Mouse (Mus musculus): ENCODE data around the gene Sh3gl1. TPM values are rescaled to one million over a fixed set of nuclear protein-coding genes. Genes with fewer than 3 reads are reported as not detected.

Gene Sh3gl1
- polyA plus RNA-seq, 1 experiment from 2014 or later, result 96.0 TPM

GRCm38 (mm10) chr17:55999794-56000499 lies 36.5 kb downstream of the Sh3gl1 start:
- peaks cover 16% of the 10 kb centered on the region for H3K36me3 ChIP-seq (ENCODE audit: control insufficient read depth, insufficient read depth, low read length)
- no peaks in the 10 kb centered on the region for H3K9me3 ChIP-seq (replicated peaks; ENCODE audit: control insufficient read depth, low read length)
- no peak overlapping the region for H3K27ac ChIP-seq (ENCODE audit: low read depth, low read length)
- no peak overlapping the region for H3K4me2 ChIP-seq (ENCODE audit: low read length)
- no peak overlapping the region for H3K4me3 ChIP-seq (ENCODE audit: low read depth, low read length)
- peaks cover 8% of the 10 kb centered on the region for H3K27me3 ChIP-seq (replicated peaks; ENCODE audit: control insufficient read depth, insufficient read depth, low read length)
- ATAC-seq (0 out of 2 replicates have a peak, but pooled peaks have one; percentile 21), DNase-seq (ENCODE audit: low spot score) (no peak)
- no peaks in the 10 kb centered on the region for H3K4me1 ChIP-seq (ENCODE audit: control insufficient read depth, insufficient read depth, low read length)
- H3K9ac ChIP-seq (ENCODE audit: low read length), result no peak overlapping the region
- 9% methylated on average over 30 of the region's 30 CpGs for WGBS

DNA sequence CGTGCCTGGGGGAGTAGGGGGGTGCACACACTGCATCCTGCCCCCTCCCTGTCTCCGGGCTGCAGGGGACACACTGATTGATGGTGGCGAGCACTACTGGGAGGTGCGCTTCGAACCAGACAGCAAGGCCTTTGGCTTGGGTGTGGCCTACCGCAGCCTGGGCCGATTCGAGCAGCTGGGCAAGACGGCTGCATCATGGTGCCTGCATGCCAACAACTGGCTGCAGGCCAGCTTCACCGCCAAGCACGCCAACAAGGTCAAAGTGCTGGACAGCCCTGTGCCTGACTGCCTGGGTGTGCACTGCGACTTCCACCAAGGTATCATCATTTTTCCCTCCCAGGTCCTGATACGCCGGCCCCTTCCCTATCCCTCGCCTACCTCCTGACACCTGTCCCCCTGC lies 40.4 kb downstream of the Sh3gl1 start:
- ATAC-seq (no peak), DNase-seq (ENCODE audit: low spot score) (no peak)
- 87% methylated on average over 15 of the region's 15 CpGs for WGBS
- H3K27ac ChIP-seq (ENCODE audit: low read depth, low read length), result no peak overlapping the region
- H3K27me3 ChIP-seq (replicated peaks; ENCODE audit: control insufficient read depth, insufficient read depth, low read length), result peaks cover 8% of the 10 kb centered on the region
- no peak overlapping the region for H3K4me2 ChIP-seq (ENCODE audit: low read length)
- H3K9ac ChIP-seq (ENCODE audit: low read length), result no peak overlapping the region
- H3K4me1 ChIP-seq (ENCODE audit: control insufficient read depth, insufficient read depth, low read length), result 0 out of 2 replicates have a peak, but pooled peaks cover 5% of the 10 kb centered on the region
- H3K9me3 ChIP-seq (replicated peaks; ENCODE audit: control insufficient read depth, low read length), result no peaks in the 10 kb centered on the region
- H3K36me3 ChIP-seq (ENCODE audit: control insufficient read depth, insufficient read depth, low read length), result peaks cover 47% of the 10 kb centered on the region
- no peak overlapping the region for H3K4me3 ChIP-seq (ENCODE audit: low read depth, low read length)

GRCm38 (mm10) chr17:55990278-55990898 lies 46.0 kb downstream of the Sh3gl1 start:
- Histone ChIP-seq H3K9ac (ENCODE audit: low read length) (no peak overlapping the region), H3K4me2 (ENCODE audit: low read length) (no peak overlapping the region), H3K36me3 (ENCODE audit: control insufficient read depth, insufficient read depth, low read length) (peaks cover 50% of the 10 kb centered on the region), H3K4me3 (ENCODE audit: low read depth, low read length) (no peak overlapping the region), H3K27me3 (replicated peaks; ENCODE audit: control insufficient read depth, insufficient read depth, low read length) (no peaks in the 10 kb centered on the region), H3K9me3 (replicated peaks; ENCODE audit: control insufficient read depth, low read length) (no peaks in the 10 kb centered on the region), H3K4me1 (ENCODE audit: control insufficient read depth, insufficient read depth, low read length) (peaks cover 9% of the 10 kb centered on the region), H3K27ac (ENCODE audit: low read depth, low read length) (no peak overlapping the region)
- no peak for DNase-seq (ENCODE audit: low spot score)
- WGBS, result 91% methylated on average over 8 of the region's 8 CpGs
- ATAC-seq, result no peak

DNA sequence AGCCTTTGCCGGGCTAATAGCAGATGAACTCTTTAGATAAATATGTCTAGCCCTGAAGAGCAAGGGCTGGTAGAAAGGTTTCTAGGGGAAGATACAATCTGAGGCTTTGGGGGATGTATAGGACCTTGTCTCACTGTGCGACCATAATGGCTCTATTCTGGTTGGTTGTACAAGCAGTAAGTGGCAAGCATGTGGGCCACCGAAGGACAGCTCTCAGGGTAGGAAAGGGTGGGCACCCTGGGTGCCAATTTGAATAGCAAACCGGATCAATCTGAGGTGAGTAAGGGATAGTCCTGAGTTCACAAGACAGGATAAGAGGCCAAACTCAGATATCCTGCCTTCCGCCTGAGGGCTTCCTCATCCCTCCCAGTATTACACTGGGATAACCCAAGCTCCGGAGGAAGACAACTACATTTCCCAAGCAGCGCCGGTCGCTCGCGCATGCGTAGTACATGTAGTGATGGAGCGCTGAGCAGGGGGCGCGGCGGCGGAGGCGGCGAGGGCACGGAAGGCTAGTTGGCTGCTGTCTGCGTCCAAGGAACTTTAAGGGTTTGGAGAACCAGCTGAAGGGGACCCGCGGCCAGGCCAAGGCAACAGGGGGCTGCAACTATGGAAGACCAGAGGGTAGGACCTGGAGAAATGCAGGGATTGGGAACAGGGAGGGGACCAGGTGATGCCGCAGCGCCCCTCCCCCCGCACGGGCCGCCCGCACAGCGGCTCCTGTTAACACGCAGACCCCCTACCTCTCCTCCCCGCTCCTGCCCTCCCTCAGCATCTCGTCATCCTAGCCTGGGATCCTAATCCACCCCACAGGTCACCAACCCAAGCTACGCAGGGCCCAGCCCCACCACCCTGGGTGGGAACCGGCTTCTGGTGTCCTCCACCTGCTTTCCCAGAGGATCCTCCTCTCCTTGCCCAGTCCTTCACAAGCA lies 50.1 kb downstream of the Sh3gl1 start, which contains the start of gene Fsd1:
Fsd1 (plus strand) TSS at position 480 of the 932 bp plus-strand sequence.
- H3K36me3 ChIP-seq (ENCODE audit: control insufficient read depth, insufficient read depth, low read length), result peaks cover 20% of the 10 kb centered on the region
- no peaks in the 10 kb centered on the region for H3K9me3 ChIP-seq (replicated peaks; ENCODE audit: control insufficient read depth, low read length)
- WGBS, result 9% methylated on average over 33 of the region's 35 CpGs
- ATAC-seq (peak; percentile 87), DNase-seq (ENCODE audit: low spot score) (peak; percentile 93)
- peak within 1 kb of the TSS; percentile 56; the same call in 1 of the 2 replicates for H3K27ac ChIP-seq (ENCODE audit: low read depth, low read length)
- no peaks in the 10 kb centered on the region for H3K27me3 ChIP-seq (replicated peaks; ENCODE audit: control insufficient read depth, insufficient read depth, low read length)
- peak within 1 kb of the TSS; percentile 84 for H3K9ac ChIP-seq (ENCODE audit: low read length)
- H3K4me1 ChIP-seq (ENCODE audit: control insufficient read depth, insufficient read depth, low read length), result peaks cover 4% of the 10 kb centered on the region
- peak within 1 kb of the TSS; percentile 72 for H3K4me3 ChIP-seq (ENCODE audit: low read depth, low read length)
- peak within 1 kb of the TSS; percentile 83 for H3K4me2 ChIP-seq (ENCODE audit: low read length)

GRCm38 (mm10) chr17:55977301-55977700 lies 59.1 kb downstream of the Sh3gl1 start:
- 74% methylated on average over 3 of the region's 3 CpGs for WGBS
- Histone ChIP-seq H3K4me1 (ENCODE audit: control insufficient read depth, insufficient read depth, low read length) (no peaks in the 10 kb centered on the region), H3K36me3 (ENCODE audit: control insufficient read depth, insufficient read depth, low read length) (peaks cover 22% of the 10 kb centered on the region), H3K9ac (ENCODE audit: low read length) (no peak overlapping the region), H3K9me3 (replicated peaks; ENCODE audit: control insufficient read depth, low read length) (no peaks in the 10 kb centered on the region), H3K27ac (ENCODE audit: low read depth, low read length) (no peak overlapping the region), H3K27me3 (replicated peaks; ENCODE audit: control insufficient read depth, insufficient read depth, low read length) (no peaks in the 10 kb centered on the region), H3K4me3 (ENCODE audit: low read depth, low read length) (no peak overlapping the region), H3K4me2 (ENCODE audit: low read length) (no peak overlapping the region)
- DNase-seq (ENCODE audit: low spot score) (no peak), ATAC-seq (no peak)

- Histone ChIP-seq H3K36me3 (ENCODE audit: control insufficient read depth, insufficient read depth, low read length) (peaks cover 22% of the 10 kb centered on the region), H3K27ac (ENCODE audit: low read depth, low read length) (peak overlapping the region; percentile 52; the same call in 1 of the 2 replicates), H3K4me1 (ENCODE audit: control insufficient read depth, insufficient read depth, low read length) (peaks cover 4% of the 10 kb centered on the region; the same call in 1 of the 2 replicates), H3K4me3 (ENCODE audit: low read depth, low read length) (no peak overlapping the region), H3K4me2 (ENCODE audit: low read length) (no peak overlapping the region), H3K9me3 (replicated peaks; ENCODE audit: control insufficient read depth, low read length) (no peaks in the 10 kb centered on the region), H3K9ac (ENCODE audit: low read length) (peak overlapping the region; percentile 25; the same call in 1 of the 2 replicates), H3K27me3 (replicated peaks; ENCODE audit: control insufficient read depth, insufficient read depth, low read length) (no peaks in the 10 kb centered on the region)
- 19% methylated on average over 13 of the region's 13 CpGs for WGBS
- DNase-seq (ENCODE audit: low spot score), result peak; percentile 81
- peak; percentile 69 for ATAC-seq
Measured at GRCm38 (mm10) chr17:55976255-55976862, 60.1 kb downstream of the Sh3gl1 start.

GRCm38 (mm10) chr17:55971453-55971852 lies 65.0 kb downstream of the Sh3gl1 start:
- no peak for ATAC-seq
- Histone ChIP-seq H3K4me2 (ENCODE audit: low read length) (peak overlapping the region; percentile 68), H3K9ac (ENCODE audit: low read length) (peak overlapping the region; percentile 81), H3K27ac (ENCODE audit: low read depth, low read length) (no peak overlapping the region), H3K4me3 (ENCODE audit: low read depth, low read length) (peak overlapping the region; percentile 58), H3K36me3 (ENCODE audit: control insufficient read depth, insufficient read depth, low read length) (peaks cover 38% of the 10 kb centered on the region), H3K4me1 (ENCODE audit: control insufficient read depth, insufficient read depth, low read length) (peaks cover 4% of the 10 kb centered on the region), H3K9me3 (replicated peaks; ENCODE audit: control insufficient read depth, low read length) (no peaks in the 10 kb centered on the region), H3K27me3 (replicated peaks; ENCODE audit: control insufficient read depth, insufficient read depth, low read length) (no peaks in the 10 kb centered on the region)
- no peak for DNase-seq (ENCODE audit: low spot score)
- 24% methylated on average over 22 of the region's 22 CpGs for WGBS
